Mouse (Mus musculus): ENCODE results near the gene Kcnn1. TPM values are rescaled to one million over a fixed set of nuclear protein-coding genes. Genes with fewer than 3 reads are reported as not detected.

Kcnn1 gene
- polyA plus RNA-seq, 1 experiment, result 3.2 TPM

DNA sequence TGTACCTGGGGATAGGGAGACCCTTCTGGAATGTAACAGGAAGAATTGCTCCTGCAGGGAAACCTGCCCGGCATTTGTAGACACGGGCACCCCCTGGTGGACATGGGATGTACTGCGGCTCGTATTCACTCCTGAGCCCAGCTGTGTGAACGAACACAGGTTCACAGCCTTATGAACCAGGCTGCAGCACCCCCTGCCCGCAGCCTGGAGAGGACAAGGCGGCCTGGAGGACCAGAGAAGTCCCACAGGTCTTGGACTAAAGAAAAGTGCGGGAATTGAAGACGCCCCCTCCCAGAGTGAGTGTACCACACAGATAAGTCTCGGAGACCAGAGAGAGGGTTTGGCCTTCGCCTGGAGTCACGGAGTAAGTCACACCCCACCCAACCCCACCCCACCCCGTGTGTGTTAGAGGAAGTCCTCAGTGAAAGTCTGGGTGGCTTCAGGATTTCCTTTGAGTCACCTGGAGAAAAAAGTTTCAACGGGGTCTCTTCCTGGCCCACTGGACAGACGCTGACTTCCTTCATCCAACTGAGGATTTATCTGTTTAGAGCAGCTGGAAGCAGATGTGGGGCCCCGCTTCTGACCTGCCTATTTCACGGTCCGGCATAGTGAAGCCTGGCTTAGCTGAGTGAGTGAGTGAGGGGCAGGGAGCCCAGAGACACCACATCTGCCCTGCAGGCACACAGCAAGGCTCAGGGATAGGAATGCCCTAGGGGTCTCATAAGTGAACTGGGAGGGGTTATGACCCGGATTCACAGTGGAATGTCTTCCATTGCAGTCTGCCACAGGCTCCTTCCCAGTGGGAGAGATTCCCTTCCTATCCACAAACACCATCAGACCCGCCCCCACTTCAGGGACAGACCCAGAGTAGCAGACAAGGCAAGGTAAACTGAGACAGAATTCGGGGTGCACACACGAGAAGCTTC, 21.6 kb downstream of the Kcnn1 start:
- Histone ChIP-seq H3K79me2 (ENCODE audit: control insufficient read depth, insufficient read depth) (no peaks in the 10 kb centered on the region), H3K79me3 (ENCODE audit: low read depth) (peaks cover 2% of the 10 kb centered on the region), H3K36me3 (ENCODE audit: control insufficient read depth, insufficient read depth) (no peaks in the 10 kb centered on the region), H3K4me3 (ENCODE audit: insufficient read depth, poor library complexity, severe bottlenecking) (no peak overlapping the region), H3K27me3 (ENCODE audit: control insufficient read depth, insufficient read depth, insufficient read length) (peaks cover 6% of the 10 kb centered on the region), H3ac (ENCODE audit: control insufficient read depth, insufficient read length, low read depth) (no peak overlapping the region)
- TF ChIP-seq CTCF (IDR thresholded peaks at IDR 0.05; ENCODE audit: control insufficient read depth, insufficient read depth, insufficient read length), result peak; percentile 67
- no peak for TF ChIP-seq FOSL1 (IDR thresholded peaks at IDR 0.05; ENCODE audit: insufficient read depth, low read length, poor library complexity, severe bottlenecking)

DNA sequence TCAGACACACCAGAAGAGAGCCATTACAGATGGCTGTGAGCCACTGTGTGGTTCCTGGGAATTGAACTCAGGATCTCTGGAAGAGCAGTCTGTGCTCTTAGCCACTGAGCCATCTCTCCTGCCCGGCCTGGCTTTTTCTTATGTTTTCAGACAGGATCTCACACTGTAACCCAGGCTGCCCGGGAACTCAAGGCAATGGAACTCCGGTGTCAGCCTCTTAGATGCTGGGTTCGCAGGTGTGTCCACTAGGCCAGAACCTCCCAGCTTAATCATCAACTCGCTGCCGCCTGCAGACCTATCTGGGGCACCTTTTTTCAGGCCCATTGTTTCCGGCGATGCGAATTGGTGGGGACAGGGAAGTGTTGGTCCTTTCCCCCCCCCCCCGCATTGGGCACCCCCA, 22.5 kb downstream of the Kcnn1 start:
- Histone ChIP-seq H3K36me3 (ENCODE audit: control insufficient read depth, insufficient read depth) (no peaks in the 10 kb centered on the region), H3K79me3 (ENCODE audit: low read depth) (peaks cover 2% of the 10 kb centered on the region), H3K79me2 (ENCODE audit: control insufficient read depth, insufficient read depth) (no peaks in the 10 kb centered on the region), H3K4me3 (ENCODE audit: insufficient read depth, poor library complexity, severe bottlenecking) (no peak overlapping the region), H3K27me3 (ENCODE audit: control insufficient read depth, insufficient read depth, insufficient read length) (peaks cover 6% of the 10 kb centered on the region), H3ac (ENCODE audit: control insufficient read depth, insufficient read length, low read depth) (no peak overlapping the region)
- TF ChIP-seq FOSL1 (IDR thresholded peaks at IDR 0.05; ENCODE audit: insufficient read depth, low read length, poor library complexity, severe bottlenecking) (no peak), MAX (IDR thresholded peaks at IDR 0.05) (no peak), MYOG (IDR thresholded peaks at IDR 0.05; ENCODE audit: control insufficient read depth, extremely low read depth, insufficient read length) (no peak), CEBPB (IDR thresholded peaks at IDR 0.05; ENCODE audit: low read depth) (no peak), CTCF (IDR thresholded peaks at IDR 0.05; ENCODE audit: control insufficient read depth, insufficient read depth, insufficient read length) (no peak), USF1 (IDR thresholded peaks at IDR 0.05; ENCODE audit: low read depth) (no peak), MYOD1 (IDR thresholded peaks at IDR 0.05; ENCODE audit: control insufficient read depth, insufficient read length, low read depth) (no peak)

DNA sequence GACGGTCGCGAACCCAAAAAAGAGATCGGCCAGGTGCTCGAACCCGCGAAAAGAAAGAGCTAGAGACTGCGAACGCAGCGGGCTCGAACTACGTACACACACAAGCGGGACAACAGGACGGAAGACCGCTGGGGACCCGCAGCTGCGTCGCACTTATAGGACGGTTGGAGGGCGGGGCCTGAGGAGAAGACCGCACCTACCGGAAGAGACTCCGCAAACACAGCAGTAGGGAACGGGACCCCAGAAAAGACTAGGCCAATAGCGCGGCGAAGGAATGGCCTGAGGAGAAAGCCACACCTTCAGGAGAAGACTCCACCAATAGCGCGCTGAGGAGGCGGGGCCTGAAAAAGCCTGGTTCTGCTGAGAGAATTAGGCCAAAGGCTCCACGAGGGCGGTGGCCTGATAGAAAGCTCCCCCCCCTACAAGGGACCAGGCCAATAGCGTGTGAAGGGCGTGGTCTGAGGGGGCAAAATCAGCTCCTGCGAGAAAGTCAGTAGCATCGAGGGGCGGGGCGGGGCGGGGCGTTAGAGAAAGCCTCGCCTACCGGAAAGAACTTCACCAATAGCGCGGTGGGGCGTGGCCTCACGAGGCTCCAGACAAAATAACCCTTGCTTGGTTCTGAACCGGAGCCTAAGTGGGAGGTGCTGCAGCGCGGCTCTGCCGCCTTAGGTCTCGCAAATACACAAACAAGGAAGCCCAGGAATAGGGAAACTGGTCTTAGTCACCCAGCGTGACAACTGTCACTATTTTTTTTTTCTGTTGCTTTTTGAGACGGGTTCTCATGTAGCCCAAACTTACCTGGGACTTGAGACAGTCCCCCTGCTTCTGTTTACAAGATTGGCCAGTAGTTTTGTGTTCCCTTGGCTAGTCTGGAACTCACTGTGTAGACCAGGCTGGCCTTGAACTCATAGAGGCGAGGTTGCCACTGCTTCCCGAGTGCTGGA, 23.4 kb downstream of the Kcnn1 start, which contains the start of gene Arrdc2:
Gene Arrdc2, minus strand, starts transcription at position 313 of the 944 bp plus-strand sequence.
- no peak for TF ChIP-seq MAX (IDR thresholded peaks at IDR 0.05)
- TF ChIP-seq FOSL1 (IDR thresholded peaks at IDR 0.05; ENCODE audit: insufficient read depth, low read length, poor library complexity, severe bottlenecking), result no peak
- no peak for TF ChIP-seq MYOG (IDR thresholded peaks at IDR 0.05; ENCODE audit: control insufficient read depth, extremely low read depth, insufficient read length)
- TF ChIP-seq MYOD1 (IDR thresholded peaks at IDR 0.05; ENCODE audit: control insufficient read depth, insufficient read length, low read depth), result no peak
- TF ChIP-seq USF1 (IDR thresholded peaks at IDR 0.05; ENCODE audit: low read depth), result no peak
- no peak for TF ChIP-seq CTCF (IDR thresholded peaks at IDR 0.05; ENCODE audit: control insufficient read depth, insufficient read depth, insufficient read length)
- no peak for TF ChIP-seq CEBPB (IDR thresholded peaks at IDR 0.05; ENCODE audit: low read depth)
- Histone ChIP-seq H3K4me3 (ENCODE audit: insufficient read depth, poor library complexity, severe bottlenecking) (peak within 1 kb of the TSS; percentile 49), H3K79me3 (ENCODE audit: low read depth) (peaks cover 2% of the 10 kb centered on the region), H3K27me3 (ENCODE audit: control insufficient read depth, insufficient read depth, insufficient read length) (peaks cover 6% of the 10 kb centered on the region), H3K79me2 (ENCODE audit: control insufficient read depth, insufficient read depth) (no peaks in the 10 kb centered on the region), H3K36me3 (ENCODE audit: control insufficient read depth, insufficient read depth) (no peaks in the 10 kb centered on the region), H3ac (ENCODE audit: control insufficient read depth, insufficient read length, low read depth) (peak within 1 kb of the TSS; percentile 87)

DNA sequence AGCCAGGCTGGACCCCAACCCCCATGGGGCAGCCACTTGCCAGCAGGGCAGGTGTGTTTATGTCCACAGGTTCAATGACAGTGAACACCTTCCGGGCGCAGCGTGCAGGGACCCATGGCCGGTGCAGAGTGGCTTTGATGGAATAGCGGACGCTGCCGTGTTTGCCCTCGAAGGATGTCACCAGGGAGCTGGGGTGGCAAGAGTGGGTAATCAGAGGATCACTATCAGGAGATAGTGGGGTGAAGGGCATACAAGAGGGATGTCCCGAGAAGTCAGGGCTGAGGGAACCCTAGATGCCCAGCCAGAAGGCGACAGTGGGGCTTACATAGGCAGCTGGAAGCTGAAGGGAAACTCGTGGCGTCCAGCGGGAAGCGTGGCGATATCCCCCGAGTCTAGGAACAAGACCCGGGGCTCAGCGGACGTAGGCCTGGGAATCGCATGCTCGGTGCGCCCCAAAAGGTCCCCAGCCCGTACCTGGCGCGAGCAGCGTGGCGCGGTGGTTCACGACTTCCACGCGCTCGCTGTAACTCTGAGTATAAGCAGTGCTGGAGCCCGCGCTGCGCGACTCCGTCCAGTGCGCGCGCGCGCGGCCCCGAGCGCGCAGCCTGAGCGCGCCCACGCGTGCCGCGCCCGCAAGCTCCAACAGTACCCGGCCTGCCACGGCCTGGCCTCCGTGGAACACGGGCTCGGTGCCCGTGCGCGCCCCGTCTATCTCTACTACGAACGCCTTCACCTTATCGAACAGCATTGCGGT, 24.2 kb downstream of the Kcnn1 start:
- H3K4me3 ChIP-seq (ENCODE audit: insufficient read depth, poor library complexity, severe bottlenecking), result peak overlapping the region; percentile 49
- TF ChIP-seq CEBPB (IDR thresholded peaks at IDR 0.05; ENCODE audit: low read depth), result no peak
- no peak for TF ChIP-seq FOSL1 (IDR thresholded peaks at IDR 0.05; ENCODE audit: insufficient read depth, low read length, poor library complexity, severe bottlenecking)
- H3K79me2 ChIP-seq (ENCODE audit: control insufficient read depth, insufficient read depth), result no peaks in the 10 kb centered on the region
- no peaks in the 10 kb centered on the region for H3K36me3 ChIP-seq (ENCODE audit: control insufficient read depth, insufficient read depth)
- H3K79me3 ChIP-seq (ENCODE audit: low read depth), result peaks cover 2% of the 10 kb centered on the region
- H3K27me3 ChIP-seq (ENCODE audit: control insufficient read depth, insufficient read depth, insufficient read length), result peaks cover 6% of the 10 kb centered on the region
- H3ac ChIP-seq (ENCODE audit: control insufficient read depth, insufficient read length, low read depth), result peak overlapping the region; percentile 87

DNA sequence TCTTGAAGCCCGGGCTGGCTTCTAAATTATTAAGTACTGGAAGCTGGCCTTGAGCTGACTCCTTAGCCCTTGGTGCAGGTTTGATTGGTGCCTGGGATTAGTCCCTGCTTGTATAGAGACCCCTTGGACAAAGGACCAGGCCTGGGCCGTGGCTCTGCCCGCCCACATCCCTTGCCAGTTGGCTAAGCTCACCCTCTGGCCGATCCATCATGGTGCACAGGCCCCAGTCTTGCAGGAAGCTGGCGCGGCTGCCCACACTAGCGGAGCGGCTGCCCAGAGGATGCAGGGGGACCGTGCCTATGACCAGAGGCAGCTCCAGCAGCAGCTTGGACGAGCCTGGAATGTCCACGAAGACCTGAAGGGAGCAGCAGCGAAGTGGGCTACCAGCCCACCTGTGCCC, 26.4 kb downstream of the Kcnn1 start:
- Histone ChIP-seq H3K79me3 (ENCODE audit: low read depth) (peaks cover 2% of the 10 kb centered on the region), H3K27me3 (ENCODE audit: control insufficient read depth, insufficient read depth, insufficient read length) (no peaks in the 10 kb centered on the region), H3K79me2 (ENCODE audit: control insufficient read depth, insufficient read depth) (no peaks in the 10 kb centered on the region), H3K4me3 (ENCODE audit: insufficient read depth, poor library complexity, severe bottlenecking) (no peak overlapping the region), H3ac (ENCODE audit: control insufficient read depth, insufficient read length, low read depth) (no peak overlapping the region), H3K36me3 (ENCODE audit: control insufficient read depth, insufficient read depth) (no peaks in the 10 kb centered on the region)
- no peak for TF ChIP-seq CTCF (IDR thresholded peaks at IDR 0.05; ENCODE audit: control insufficient read depth, insufficient read depth, insufficient read length)
- no peak for TF ChIP-seq USF1 (IDR thresholded peaks at IDR 0.05; ENCODE audit: low read depth)
- no peak for TF ChIP-seq MYOD1 (IDR thresholded peaks at IDR 0.05; ENCODE audit: control insufficient read depth, insufficient read length, low read depth)
- no peak for TF ChIP-seq MAX (IDR thresholded peaks at IDR 0.05)
- TF ChIP-seq CEBPB (IDR thresholded peaks at IDR 0.05; ENCODE audit: low read depth), result no peak
- no peak for TF ChIP-seq FOSL1 (IDR thresholded peaks at IDR 0.05; ENCODE audit: insufficient read depth, low read length, poor library complexity, severe bottlenecking)
- no peak for TF ChIP-seq MYOG (IDR thresholded peaks at IDR 0.05; ENCODE audit: control insufficient read depth, extremely low read depth, insufficient read length)
